In genomic region chr6:24514552-24515284, GRCm38 (mm10) we compare ENCODE assay signal across 9 mouse cellular contexts. TPM values are rescaled to one million over a fixed set of nuclear protein-coding genes. Genes with fewer than 3 reads are reported as not detected.
DNase-seq lines count a peak whose midpoint lies in the region; ATAC-seq and TF ChIP-seq lines count a peak whose summit lies in the region.
"Had no signal": no experiment of that assay in that cellular context is flagged by ENCODE, and none has a peak within 500 bp of the region (broad histone marks: within the 10 kb centered on the region; RNA-seq: fewer than 3 reads in every experiment).

TSS of gene Iqub (minus strand) at chr6:24515067.

- peak; percentile 39 for DNase-seq in 3T3-L1 (ENCODE audit: low read depth, low spot score)
- peak; percentile 60 for DNase-seq in brain, embryonic 18.5 days (ENCODE audit: low read depth, low spot score)
- DNase-seq in forebrain, embryonic 14.5 days (ENCODE audit: low spot score): peak; percentile 90
- DNase-seq in heart, postnatal 10 days: peak; percentile 77 to 79
- peak; percentile 42 to 73 for DNase-seq in kidney, postnatal 25 days
- DNase-seq in liver, adult 2 months (ENCODE audit: extremely low read depth, low read depth, low spot score): peak; percentile 20

- peak within 1 kb of the TSS; percentile 33; the same call in 1 of the 2 replicates for H3K9ac ChIP-seq in forebrain, embryonic 14.5 days (ENCODE audit: low read length)
- no peak within 1 kb of the TSS for H3K9ac ChIP-seq in liver, adult 2 months (ENCODE audit: low read depth, low read length)

- no peak for TF ChIP-seq CTCF in liver, adult 2 months (IDR thresholded peaks at IDR 0.05; ENCODE audit: low read depth, low read length)
- TF ChIP-seq CTCF in testis, adult 2 months (IDR thresholded peaks at IDR 0.05; ENCODE audit: control insufficient read depth, insufficient read depth, insufficient replicate concordance, low read depth, low read length): no peak

- WGBS in forebrain, embryonic 14.5 days: 21% methylated on average over 13 of the region's 13 CpGs
- 24% methylated on average over 13 of the region's 13 CpGs for WGBS in liver, adult 2 months

- H3K4me2 ChIP-seq in forebrain, embryonic 14.5 days (ENCODE audit: low read length): peak within 1 kb of the TSS; percentile 25

- H3K27ac ChIP-seq in forebrain, embryonic 14.5 days (ENCODE audit: low read depth, low read length): no peak within 1 kb of the TSS
- no peak within 1 kb of the TSS for H3K27ac ChIP-seq in liver, adult 2 months (replicated peaks; ENCODE audit: insufficient read depth, low read depth, low read length)
- peak within 1 kb of the TSS; percentile 85 for H3K27ac ChIP-seq in testis, adult 2 months (ENCODE audit: control insufficient read depth, insufficient read depth, low read depth, low read length)

- no peaks in the 10 kb centered on the region for H3K79me2 ChIP-seq in liver, adult 2 months (ENCODE audit: control insufficient read depth, insufficient read depth, low read length)

- no peaks in the 10 kb centered on the region for H3K27me3 ChIP-seq in forebrain, embryonic 14.5 days (replicated peaks; ENCODE audit: control insufficient read depth, insufficient read depth, low read length)
- no peaks in the 10 kb centered on the region for H3K27me3 ChIP-seq in liver, adult 2 months (ENCODE audit: control insufficient read depth, insufficient read depth, low read length)
- H3K27me3 ChIP-seq in testis, adult 2 months (ENCODE audit: control insufficient read depth, insufficient read depth, low read length): no peaks in the 10 kb centered on the region
- H3K27me3 ChIP-seq: CH12.LX had no signal

- intact Hi-C loops in heart, postnatal 10 days (cut with DNase I): loop anchor here (1.0 kb wide), 1 partner anchor 27 kb away; no protein-coding TSS in a partner anchor

- H3K4me3 ChIP-seq in forebrain, embryonic 14.5 days (ENCODE audit: low read depth, low read length): no peak within 1 kb of the TSS
- no peak within 1 kb of the TSS for H3K4me3 ChIP-seq in liver, adult 2 months (ENCODE audit: insufficient read depth, low read depth, low read length)
- peak within 1 kb of the TSS; percentile 94 for H3K4me3 ChIP-seq in testis, adult 2 months (ENCODE audit: control insufficient read depth, low read depth, low read length)

- H3K9me3 ChIP-seq in forebrain, embryonic 14.5 days (replicated peaks; ENCODE audit: control insufficient read depth, low read length): no peaks in the 10 kb centered on the region

- peaks cover 7% of the 10 kb centered on the region for H3K4me1 ChIP-seq in forebrain, embryonic 14.5 days (ENCODE audit: control insufficient read depth, insufficient read depth, low read length)
- H3K4me1 ChIP-seq in liver, adult 2 months (ENCODE audit: control insufficient read depth, insufficient read depth, low read length): no peaks in the 10 kb centered on the region
- peaks cover 6% of the 10 kb centered on the region for H3K4me1 ChIP-seq in testis, adult 2 months (ENCODE audit: control insufficient read depth, insufficient read depth, low read length)

- TF ChIP-seq POLR2A in liver, adult 2 months (IDR thresholded peaks at IDR 0.05; ENCODE audit: extremely low read depth, insufficient read depth, low read length): no peak
- TF ChIP-seq POLR2A in testis, adult 2 months (IDR thresholded peaks at IDR 0.05; ENCODE audit: control insufficient read depth, low read depth, low read length): peak; percentile 78

- peak; percentile 93 for ATAC-seq in forebrain, embryonic 14.5 days
- ATAC-seq in monocyte, adult 5-6 weeks (replicated peaks; ENCODE audit: insufficient number of reproducible peaks, low FRiP score, low TSS enrichment, poor library complexity, severe bottlenecking): 0 out of 2 replicates have a peak, but pooled peaks have one; percentile 22

- peaks cover 16% of the 10 kb centered on the region for H3K36me3 ChIP-seq in forebrain, embryonic 14.5 days (ENCODE audit: control insufficient read depth, insufficient read depth, low read length)
- H3K36me3 ChIP-seq in liver, adult 2 months (ENCODE audit: control insufficient read depth, insufficient read depth, low read length): peaks cover 12% of the 10 kb centered on the region
- no peaks in the 10 kb centered on the region for H3K36me3 ChIP-seq in testis, adult 2 months (ENCODE audit: control insufficient read depth, insufficient read depth, low read length)

RNA-seq across cellular contexts. Expression of gene Iqub, which starts in this region (rescaled TPM):
- 2.0 and 2.1 TPM in 2 replicates for polyA plus RNA-seq in forebrain, embryonic 14.5 days (2014; fragmentation: Nextera tagmentation; extraction: Ambion mirVana)
- under 1 TPM; 0.17 to 0.25 TPM for total RNA-seq in heart, postnatal 10 days (2021)
- total RNA-seq in liver, adult 2 months (2014; rRNA removed): not detected in 2 replicates
- polyA plus RNA-seq in liver, adult 2 months (2012; rRNA removed): not detected in 2 replicates
- 0.10 to 0.19 TPM in 2 of 3 replicates, not detected in the other for total RNA-seq in monocyte, adult 5-6 weeks (2017)
- polyA plus RNA-seq in testis, adult 2 months (2012; rRNA removed): 26.5 and 29.2 TPM in 2 replicates
- total RNA-seq: CH12.LX had no signal

Comparison
In these comparisons a context has a peak if more than half of its experiments do, and no peak if none do; other contexts are left out.
1. Peak in DNase-seq in heart, postnatal 10 days; RNA of the gene not detected or under 1 TPM.
2. Peak in DNase-seq in liver, adult 2 months; RNA of the gene not detected or under 1 TPM.
3. Peak in ATAC-seq in monocyte, adult 5-6 weeks; RNA of the gene not detected or under 1 TPM.
4. DNase-seq: peak in every context shown above with its lines; median percentile 90 in forebrain, embryonic 14.5 days; 78 in heart, postnatal 10 days; 60 in brain, embryonic 18.5 days; 58 in kidney, postnatal 25 days; 39 in 3T3-L1; 20 in liver, adult 2 months.